Comparison of ENCODE assay signal across 8 mouse cellular contexts in the genomic region with DNA sequence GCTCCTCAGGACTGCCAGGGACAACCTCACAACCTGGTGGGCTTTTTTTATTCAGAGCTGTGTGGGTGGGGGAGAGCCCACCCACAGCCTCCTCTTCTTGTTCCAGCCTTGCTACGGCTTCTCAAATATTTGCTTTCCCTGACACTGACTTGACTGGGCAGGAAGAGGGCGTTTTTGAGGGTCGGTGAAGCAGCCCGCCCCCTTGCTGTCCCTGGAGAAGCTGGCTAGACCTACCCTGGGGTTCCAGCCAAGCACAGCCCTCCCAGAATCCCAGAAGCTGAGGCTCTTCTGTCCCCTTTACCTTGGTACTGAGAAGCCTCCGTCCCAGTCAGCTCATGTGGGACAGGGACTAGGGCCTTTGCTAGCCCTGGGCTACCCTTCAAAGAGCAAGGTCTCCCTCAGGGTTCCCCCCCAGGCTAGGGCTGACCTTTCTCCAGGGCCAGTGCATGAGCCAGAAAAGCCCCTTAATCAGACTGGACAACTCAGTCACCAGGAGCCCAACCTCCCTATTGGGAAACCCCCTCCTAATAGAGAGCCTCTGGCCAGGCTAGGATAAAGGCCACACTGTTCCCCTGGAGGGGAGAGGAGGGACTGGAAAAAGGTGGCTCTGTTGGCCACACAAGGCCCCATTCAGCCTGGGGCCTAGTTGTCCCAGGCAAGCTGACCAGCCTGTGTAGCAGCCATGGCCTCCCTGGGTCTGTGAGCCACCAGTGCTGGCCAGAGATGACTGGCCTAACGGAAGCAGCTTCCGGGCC. TPM values are rescaled to one million over a fixed set of nuclear protein-coding genes. Genes with fewer than 3 reads are reported as not detected.
DNase-seq lines count a peak whose midpoint lies in the region; ATAC-seq and TF ChIP-seq lines count a peak whose summit lies in the region.

No protein-coding gene starts in this region.

- no peaks in the 10 kb centered on the region for H3K9me3 ChIP-seq in lung, embryonic 15.5 days
- no peaks in the 10 kb centered on the region for H3K9me3 ChIP-seq in hindbrain, embryonic 16.5 days (ENCODE audit: control insufficient read depth, low read length)
- no peaks in the 10 kb centered on the region for H3K9me3 ChIP-seq in limb, embryonic 15.5 days

- H3K4me2 ChIP-seq in lung, embryonic 15.5 days = peak overlapping the region; percentile 87
- peak overlapping the region; percentile 96 for H3K4me2 ChIP-seq in hindbrain, embryonic 16.5 days (ENCODE audit: low read length)
- peak overlapping the region; percentile 20; the same call in 1 of the 2 replicates for H3K4me2 ChIP-seq in limb, embryonic 15.5 days

- H3K4me1 ChIP-seq in lung, embryonic 15.5 days = peaks cover 55% of the 10 kb centered on the region
- peaks cover 11% of the 10 kb centered on the region for H3K4me1 ChIP-seq in lung, adult 2 months (ENCODE audit: control insufficient read depth, insufficient read depth, low read length)
- H3K4me1 ChIP-seq in hindbrain, embryonic 16.5 days (ENCODE audit: control insufficient read depth, insufficient read depth, low read depth, low read length) = peaks cover 53% of the 10 kb centered on the region
- H3K4me1 ChIP-seq in limb, embryonic 15.5 days = peaks cover 57% of the 10 kb centered on the region

- peak; percentile 46 for DNase-seq in adrenal gland, adult 2 months
- DNase-seq in adrenal gland, postnatal 10 days = no peak
- DNase-seq in lung, adult 2 months = no peak
- DNase-seq in urinary bladder, postnatal 14 days (ENCODE audit: low spot score) = no peak
- DNase-seq in natural killer cell, adult 2 months (ENCODE audit: low spot score in 2 of 2) = no peak

- ATAC-seq in lung, embryonic 15.5 days (ENCODE audit: borderline replicate concordance, extremely low read depth, low FRiP score, low TSS enrichment) = no peak
- peak; percentile 45 for ATAC-seq in hindbrain, embryonic 16.5 days
- no peak for ATAC-seq in limb, embryonic 15.5 days (ENCODE audit: insufficient number of reproducible peaks, low FRiP score, low TSS enrichment, low read depth)

- peaks cover 34% of the 10 kb centered on the region for H3K36me3 ChIP-seq in lung, embryonic 15.5 days
- peaks cover 36% of the 10 kb centered on the region for H3K36me3 ChIP-seq in hindbrain, embryonic 16.5 days (ENCODE audit: control insufficient read depth, insufficient read depth, low read length)
- peaks cover 53% of the 10 kb centered on the region for H3K36me3 ChIP-seq in limb, embryonic 15.5 days

- no peaks in the 10 kb centered on the region for H3K27me3 ChIP-seq in lung, embryonic 15.5 days
- H3K27me3 ChIP-seq in hindbrain, embryonic 16.5 days (replicated peaks; ENCODE audit: control insufficient read depth, insufficient read depth, low read length) = no peaks in the 10 kb centered on the region
- no peaks in the 10 kb centered on the region for H3K27me3 ChIP-seq in limb, embryonic 15.5 days

- H3K27ac ChIP-seq in lung, embryonic 15.5 days = peak overlapping the region; percentile 73
- peak overlapping the region; percentile 81 for H3K27ac ChIP-seq in hindbrain, embryonic 16.5 days (ENCODE audit: low read depth, low read length)
- peak overlapping the region; percentile 77 for H3K27ac ChIP-seq in limb, embryonic 15.5 days

- WGBS in lung, embryonic 15.5 days = 31% methylated on average over 7 of the region's 7 CpGs
- 39% methylated on average over 7 of the region's 7 CpGs for WGBS in lung, adult 2 months
- WGBS in hindbrain, embryonic 16.5 days = 31% methylated on average over 7 of the region's 7 CpGs
- 32% methylated on average over 7 of the region's 7 CpGs for WGBS in limb, embryonic 15.5 days

- TF ChIP-seq CTCF in lung, adult 2 months (IDR thresholded peaks at IDR 0.05; ENCODE audit: insufficient read depth, low read length) = no peak

- peak overlapping the region; percentile 79; the same call in 1 of the 2 replicates for H3K4me3 ChIP-seq in lung, embryonic 15.5 days
- no peak overlapping the region for H3K4me3 ChIP-seq in lung, adult 2 months (replicated peaks; ENCODE audit: extremely low read depth, low read depth, low read length)
- peak overlapping the region; percentile 2; the same call in 1 of the 2 replicates for H3K4me3 ChIP-seq in hindbrain, embryonic 16.5 days (ENCODE audit: low read length)
- no peak overlapping the region; the same call in 1 of the 2 replicates for H3K4me3 ChIP-seq in limb, embryonic 15.5 days

- no peak for TF ChIP-seq POLR2A in lung, adult 2 months (IDR thresholded peaks at IDR 0.05; ENCODE audit: borderline replicate concordance, extremely low read depth, low read depth, low read length)

- peak overlapping the region; percentile 20; the same call in 1 of the 2 replicates for H3K9ac ChIP-seq in lung, embryonic 15.5 days
- H3K9ac ChIP-seq in hindbrain, embryonic 16.5 days (ENCODE audit: low read depth, low read length) = peak overlapping the region; percentile 47
- H3K9ac ChIP-seq in limb, embryonic 15.5 days = no peak overlapping the region

RNA-seq across cellular contexts. Expression of a gene that starts 4.0 kb away (rescaled TPM):
- 10 to 100 TPM; 20.2 to 20.6 TPM for total RNA-seq in adrenal gland, adult 2 months (2021)
- polyA plus RNA-seq in adrenal gland, adult 2 months (2012; rRNA removed) = 64.0 and 71.3 TPM in 2 replicates
- total RNA-seq in adrenal gland, postnatal 10 days (2021) = 10 to 100 TPM; 28.3 to 38.3 TPM
- polyA plus RNA-seq in lung, embryonic 15.5 days (2015; fragmentation: Nextera tagmentation; extraction: Ambion mirVana) = 23.0 and 27.9 TPM in 2 replicates
- polyA plus RNA-seq in lung, adult 2 months (2012; rRNA removed) = 120 and 125 TPM in 2 replicates
- polyA plus RNA-seq in hindbrain, embryonic 16.5 days (2015; fragmentation: Nextera tagmentation; extraction: Ambion mirVana) = 26.4 and 28.8 TPM in 2 replicates
- polyA plus RNA-seq in limb, embryonic 15.5 days (2015; fragmentation: Nextera tagmentation; extraction: Ambion mirVana) = 9.6 and 10.2 TPM in 2 replicates

Comparison
In these comparisons a context has a peak if more than half of its experiments do, and no peak if none do; other contexts are left out.
1. H3K4me3 ChIP-seq: peak in lung, embryonic 15.5 days (single experiment) and hindbrain, embryonic 16.5 days (single experiment); none in lung, adult 2 months (single experiment) and limb, embryonic 15.5 days (single experiment).
2. H3K4me2 ChIP-seq: peak in every context shown above with its lines; median percentile 96 in hindbrain, embryonic 16.5 days; 87 in lung, embryonic 15.5 days; 20 in limb, embryonic 15.5 days.
3. Peak in every context shown above with its lines, with median percentiles within 50 percentile points of each other: H3K27ac ChIP-seq.